Mouse (Mus musculus) embryonic fibroblast, embryonic 13.5 days (primary cell): Measurements from ENCODE around the gene Ccna2.

Source experiments
- CTCF ChIP-seq: IDR thresholded peaks from 2 replicates; pipeline ENCODE4 v1.5.1; 2011; ENCODE audit warnings: mild to moderate bottlenecking, control low read depth, low read length, moderate library complexity, borderline replicate concordance; ENCODE audit not compliant: insufficient read depth
- POLR2A ChIP-seq: IDR thresholded peaks from 2 replicates; pipeline ENCODE4 v1.6.1; 2011; ENCODE audit warnings: low read depth, mild to moderate bottlenecking, control low read depth, low read length, moderate library complexity

DNA sequence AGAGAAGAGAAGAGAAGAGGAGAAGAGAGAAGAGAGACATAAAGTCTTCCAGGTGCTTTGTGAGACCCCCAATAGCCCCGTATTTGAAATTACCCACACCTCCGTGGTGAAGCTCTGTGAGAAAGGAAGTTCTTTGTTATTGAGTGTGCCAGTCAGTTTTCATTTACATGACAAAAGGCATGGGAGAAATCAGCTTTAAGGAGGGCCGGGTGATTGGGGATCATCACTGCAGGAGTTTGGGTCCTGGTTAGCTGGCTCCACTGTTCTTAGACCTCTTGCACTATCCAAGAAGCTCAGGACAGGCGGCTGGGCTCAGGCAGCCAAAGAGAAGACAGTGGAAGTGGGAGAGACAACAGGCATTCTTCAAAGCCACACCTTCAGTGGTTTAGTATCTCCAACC lies 49.8 kb downstream of the Ccna2 start:
- TF ChIP-seq CTCF (no peak), POLR2A (no peak)
